In the genomic region with DNA sequence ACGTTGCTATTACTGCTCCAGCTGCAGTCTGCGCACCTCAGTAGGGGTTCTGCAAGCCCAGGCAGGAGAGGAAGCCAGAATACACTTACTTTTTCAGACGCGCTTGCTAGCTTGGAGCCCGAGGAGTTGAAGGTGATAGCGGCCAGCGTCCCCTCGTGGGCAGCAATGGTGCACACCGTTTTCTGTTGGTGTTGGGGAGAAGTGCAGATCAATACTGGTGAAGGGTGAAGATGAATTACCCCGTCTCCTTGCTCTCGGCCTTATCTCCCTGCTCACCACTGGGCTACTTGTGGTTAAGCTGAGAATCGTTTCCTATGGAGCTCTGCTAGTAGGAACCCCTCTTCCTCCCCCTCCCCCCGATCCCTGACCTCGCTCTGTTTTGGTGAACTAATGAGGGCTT, we compare ENCODE assay signal across 20 mouse cellular contexts. TPM values are rescaled to one million over a fixed set of nuclear protein-coding genes. Genes with fewer than 3 reads are reported as not detected.
DNase-seq lines count a peak whose midpoint lies in the region; ATAC-seq and TF ChIP-seq lines count a peak whose summit lies in the region.
"Had no signal": no experiment of that assay in that cellular context is flagged by ENCODE, and none has a peak within 500 bp of the region (broad histone marks: within the 10 kb centered on the region; RNA-seq: fewer than 3 reads in every experiment).

No protein-coding gene starts in this region.

- H3K4me1 ChIP-seq in hindbrain, postnatal 0 days (ENCODE audit: insufficient read depth, low read length): no peaks in the 10 kb centered on the region
- H3K4me1 ChIP-seq in hindbrain, embryonic 14.5 days (replicated peaks; ENCODE audit: control insufficient read depth, insufficient read depth, low read length): no peaks in the 10 kb centered on the region
- H3K4me1 ChIP-seq in MEL (ENCODE audit: control insufficient read depth in 1 of 2, insufficient read depth in 2 of 2, low read length in 2 of 2): peaks cover 27 to 32% of the 10 kb centered on the region in 2 experiments
- peaks cover 40% of the 10 kb centered on the region for H3K4me1 ChIP-seq in liver, embryonic 11.5 days (replicated peaks; ENCODE audit: control insufficient read depth, insufficient read depth, low read length)
- peaks cover 22% of the 10 kb centered on the region for H3K4me1 ChIP-seq in heart, embryonic 10.5 days
- H3K4me1 ChIP-seq: neural tube, embryonic 13.5 days had no signal

- peak; percentile 29; the same call in 1 of the 2 replicates for TF ChIP-seq CTCF in hindbrain, postnatal 0 days (IDR thresholded peaks at IDR 0.05; ENCODE audit: low read depth)
- peak; percentile 76 to 80 (median 80) for TF ChIP-seq CTCF in MEL (IDR thresholded peaks at IDR 0.05 in 2 of 3, conservative IDR thresholded peaks at IDR 0.05 in 1 of 3; ENCODE audit: control insufficient read depth in 1 of 3, insufficient read depth in 1 of 3, low read depth in 2 of 3, low read length in 3 of 3, poor library complexity in 1 of 3, severe bottlenecking in 1 of 3)

- peak; percentile 74 for TF ChIP-seq RAD21 in MEL (IDR thresholded peaks at IDR 0.05; ENCODE audit: low read depth, low read length)

- H3K27me3 ChIP-seq in hindbrain, postnatal 0 days (ENCODE audit: insufficient read depth, low read length): no peaks in the 10 kb centered on the region
- no peaks in the 10 kb centered on the region for H3K27me3 ChIP-seq in hindbrain, embryonic 14.5 days (ENCODE audit: control insufficient read depth, insufficient read depth, low read length)
- H3K27me3 ChIP-seq in MEL (ENCODE audit: control insufficient read depth in 1 of 2, insufficient read depth in 2 of 2, low read length in 2 of 2): no peaks in the 10 kb centered on the region
- no peaks in the 10 kb centered on the region for H3K27me3 ChIP-seq in liver, embryonic 11.5 days (replicated peaks; ENCODE audit: control insufficient read depth, insufficient read depth, low read length)
- H3K27me3 ChIP-seq in heart, embryonic 10.5 days (ENCODE audit: insufficient read depth, poor library complexity, severe bottlenecking): no peaks in the 10 kb centered on the region
- H3K27me3 ChIP-seq: hindbrain, embryonic 13.5 days; intestine, embryonic 15.5 days; midbrain, embryonic 13.5 days; neural tube, embryonic 13.5 days had no signal

- no peak overlapping the region for H3K9ac ChIP-seq in hindbrain, postnatal 0 days (replicated peaks; ENCODE audit: low read length)
- no peak overlapping the region for H3K9ac ChIP-seq in hindbrain, embryonic 14.5 days
- H3K9ac ChIP-seq in MEL (ENCODE audit: control insufficient read depth, low read depth, low read length, poor library complexity, severe bottlenecking): peak overlapping the region; percentile 3; the same call in 1 of the 2 replicates
- H3K9ac ChIP-seq in liver, embryonic 11.5 days (ENCODE audit: low read depth, low read length): peak overlapping the region; percentile 8; the same call in 1 of the 2 replicates
- H3K9ac ChIP-seq: forebrain, postnatal 0 days; hindbrain, embryonic 13.5 days; intestine, embryonic 15.5 days; midbrain, embryonic 13.5 days; neural tube, embryonic 13.5 days had no signal

- no peak overlapping the region for H3K27ac ChIP-seq in hindbrain, postnatal 0 days
- no peak overlapping the region for H3K27ac ChIP-seq in hindbrain, embryonic 14.5 days
- no peak overlapping the region for H3K27ac ChIP-seq in MEL (ENCODE audit: control insufficient read depth, low read depth, low read length)
- H3K27ac ChIP-seq in liver, embryonic 11.5 days (ENCODE audit: low read depth, low read length): peak overlapping the region; percentile 38; the same call in 1 of the 2 replicates
- no peak overlapping the region for H3K27ac ChIP-seq in heart, embryonic 10.5 days
- H3K27ac ChIP-seq: hindbrain, embryonic 13.5 days; intestine, embryonic 15.5 days; kidney, postnatal 0 days; macrophage; midbrain, embryonic 13.5 days; neural tube, embryonic 13.5 days had no signal

- peak; percentile 59 to 60 for TF ChIP-seq EP300 in MEL (IDR thresholded peaks at IDR 0.05; ENCODE audit: low read depth in 1 of 2, low read length in 2 of 2)

- no peak overlapping the region for H3K4me2 ChIP-seq in hindbrain, postnatal 0 days (ENCODE audit: low read depth, low read length)
- H3K4me2 ChIP-seq in hindbrain, embryonic 14.5 days (replicated peaks): no peak overlapping the region
- peak overlapping the region; percentile 35 for H3K4me2 ChIP-seq in liver, embryonic 11.5 days
- H3K4me2 ChIP-seq: hindbrain, embryonic 13.5 days; intestine, embryonic 15.5 days; midbrain, embryonic 13.5 days; neural tube, embryonic 13.5 days had no signal

- 83% methylated on average over 14 of the region's 14 CpGs for WGBS in hindbrain, postnatal 0 days
- 76% methylated on average over 14 of the region's 14 CpGs for WGBS in hindbrain, embryonic 14.5 days
- 28% methylated on average over 14 of the region's 14 CpGs for WGBS in liver, embryonic 11.5 days
- WGBS in heart, embryonic 10.5 days: 54% methylated on average over 14 of the region's 14 CpGs

- TF ChIP-seq POLR2A in MEL (IDR thresholded peaks at IDR 0.05; ENCODE audit: control insufficient read depth in 1 of 2, insufficient read depth in 1 of 2, low read depth in 1 of 2, low read length in 2 of 2, poor library complexity in 1 of 2): no peak

- H3K9me3 ChIP-seq in hindbrain, postnatal 0 days (ENCODE audit: low read length): no peaks in the 10 kb centered on the region
- no peaks in the 10 kb centered on the region for H3K9me3 ChIP-seq in hindbrain, embryonic 14.5 days (ENCODE audit: control insufficient read depth, low read length)
- H3K9me3 ChIP-seq in MEL (replicated peaks; ENCODE audit: insufficient read depth, low read length): no peaks in the 10 kb centered on the region
- H3K9me3 ChIP-seq in liver, embryonic 11.5 days (ENCODE audit: control insufficient read depth, low read length): no peaks in the 10 kb centered on the region
- H3K9me3 ChIP-seq in heart, embryonic 10.5 days: no peaks in the 10 kb centered on the region
- H3K9me3 ChIP-seq: hindbrain, embryonic 13.5 days; intestine, embryonic 15.5 days; midbrain, embryonic 13.5 days; neural tube, embryonic 13.5 days had no signal

- no peak overlapping the region for H3K4me3 ChIP-seq in hindbrain, postnatal 0 days (ENCODE audit: low read length)
- H3K4me3 ChIP-seq in hindbrain, embryonic 14.5 days (replicated peaks; ENCODE audit: low read length): no peak overlapping the region
- no peak overlapping the region for H3K4me3 ChIP-seq in MEL (ENCODE audit: control insufficient read depth in 1 of 2, insufficient read depth in 1 of 2, low read depth in 2 of 2, low read length in 2 of 2)
- no peak overlapping the region for H3K4me3 ChIP-seq in liver, embryonic 11.5 days (ENCODE audit: low read depth, low read length)
- H3K4me3 ChIP-seq in heart, embryonic 10.5 days: no peak overlapping the region
- H3K4me3 ChIP-seq: hindbrain, embryonic 13.5 days; intestine, embryonic 15.5 days; midbrain, embryonic 13.5 days; neural tube, embryonic 13.5 days had no signal

- H3K79me2 ChIP-seq in MEL (ENCODE audit: control insufficient read depth, insufficient read depth, low read length, poor library complexity): no peaks in the 10 kb centered on the region

- no peak for ATAC-seq in hindbrain, postnatal 0 days
- ATAC-seq in hindbrain, embryonic 14.5 days (ENCODE audit: low FRiP score): no peak
- ATAC-seq in liver, embryonic 11.5 days (replicated peaks; ENCODE audit: low FRiP score): no peak; the same call in 1 of the 2 replicates
- ATAC-seq in megakaryocyte progenitor cell, adult 5-6 weeks (replicated peaks; ENCODE audit: poor library complexity): peak; percentile 39
- ATAC-seq: activated CD4-positive, CD25-positive, alpha-beta regulatory T cell, adult 4 months; forebrain, postnatal 0 days; intestine, embryonic 15.5 days had no signal

- DNase-seq in hindbrain, postnatal 0 days (ENCODE audit: low spot score): no peak
- DNase-seq in hindbrain, embryonic 14.5 days (ENCODE audit: low spot score): no peak
- DNase-seq in MEL (ENCODE audit: low read depth, low spot score): peak; percentile 76
- DNase-seq in liver, embryonic 11.5 days (ENCODE audit: low spot score): peak; percentile 55
- DNase-seq in adrenal gland, postnatal 4 days (ENCODE audit: low spot score in 2 of 2): no peak
- no peak for DNase-seq in urinary bladder, postnatal 25 days (ENCODE audit: low spot score)
- no peak for DNase-seq in heart, embryonic 10.5 days (ENCODE audit: low spot score)
- DNase-seq: adrenal gland, postnatal 14 days; B cell, adult 2 months; cerebellum, adult 9-10 months; forebrain, postnatal 0 days; right cerebral cortex, adult 18-20 months had no signal

- no peaks in the 10 kb centered on the region for H3K36me3 ChIP-seq in hindbrain, postnatal 0 days (ENCODE audit: insufficient read depth, low read length)
- H3K36me3 ChIP-seq in hindbrain, embryonic 14.5 days (replicated peaks; ENCODE audit: control insufficient read depth, insufficient read depth): no peaks in the 10 kb centered on the region
- peaks cover 0 to 24% of the 10 kb centered on the region in 2 experiments; a peak in 2 of 4 replicates for H3K36me3 ChIP-seq in MEL (ENCODE audit: control insufficient read depth in 1 of 2, insufficient read depth in 2 of 2, low read length in 2 of 2)
- peaks cover 5% of the 10 kb centered on the region; the same call in 1 of the 2 replicates for H3K36me3 ChIP-seq in liver, embryonic 11.5 days (ENCODE audit: control insufficient read depth, insufficient read depth, low read length)
- peaks cover 37% of the 10 kb centered on the region for H3K36me3 ChIP-seq in heart, embryonic 10.5 days
- H3K36me3 ChIP-seq: hindbrain, embryonic 13.5 days; intestine, embryonic 15.5 days; midbrain, embryonic 13.5 days had no signal

TF ChIP-seq in MEL, 35 proteins besides CTCF, POLR2A, EP300 and RAD21 (continues in another document):
- TF ChIP-seq NELFE (IDR thresholded peaks at IDR 0.05; ENCODE audit: low read depth, low read length): no peak
- TF ChIP-seq TBP (IDR thresholded peaks at IDR 0.05; ENCODE audit: low read depth, low read length): no peak
- peak; percentile 90 for TF ChIP-seq SMC3 (IDR thresholded peaks at IDR 0.05; ENCODE audit: low read depth, low read length)
- no peak for TF ChIP-seq POLR2AphosphoS5 (IDR thresholded peaks at IDR 0.05; ENCODE audit: borderline replicate concordance, low read depth, low read length)
- peak; percentile 80 for TF ChIP-seq ZC3H11A (IDR thresholded peaks at IDR 0.05; ENCODE audit: low read depth, low read length)

RNA-seq across cellular contexts. Expression of a gene that starts 27.8 kb away (rescaled TPM):
- 14.6 and 23.3 TPM in 2 replicates for total RNA-seq in hindbrain, postnatal 0 days (2014; rRNA removed)
- 21.0 and 23.5 TPM in 2 replicates for polyA plus RNA-seq in hindbrain, postnatal 0 days (2015; fragmentation: Nextera tagmentation; extraction: Ambion mirVana)
- 10.4 and 13.2 TPM in 2 replicates for polyA plus RNA-seq in hindbrain, embryonic 14.5 days (2014; fragmentation: Nextera tagmentation; extraction: Ambion mirVana)
- total RNA-seq in MEL (2012; rRNA removed): 2.5 and 2.6 TPM in 2 replicates
- 1 to 10 TPM in 1 of 2 experiments, not detected in 1; 8.2 TPM for polyA plus RNA-seq in MEL (2012; ENCODE audit: insufficient read depth in 1 of 2, insufficient read length in 2 of 2, low read depth in 1 of 2, low replicate concordance in 2 of 2, missing spikeins in 1 of 2)
- 18.9 and 21.8 TPM in 2 replicates for polyA plus RNA-seq in liver, embryonic 11.5 days (2014; fragmentation: Nextera tagmentation; extraction: Ambion mirVana)
- 7.4 and 8.8 TPM in 2 replicates for total RNA-seq in megakaryocyte progenitor cell, adult 5-6 weeks (2015)
- 6.4 and 6.9 TPM in 2 replicates for total RNA-seq in megakaryocyte progenitor cell, adult 5-6 weeks (2017)
- 10 to 100 TPM; 51.9 to 53.1 TPM for total RNA-seq in adrenal gland, postnatal 4 days (2021)
- polyA plus RNA-seq in heart, embryonic 10.5 days (2016; fragmentation: Nextera tagmentation; extraction: Ambion mirVana): 29.8 and 38.8 TPM in 2 replicates

Comparison
In these comparisons a context has a peak if more than half of its experiments do, and no peak if none do; other contexts are left out.
1. DNase-seq: peak in MEL (single experiment) and liver, embryonic 11.5 days (single experiment); none in hindbrain, postnatal 0 days (single experiment), hindbrain, embryonic 14.5 days (single experiment), adrenal gland, postnatal 4 days (0 of 2), urinary bladder, postnatal 25 days (single experiment) and heart, embryonic 10.5 days (single experiment).
2. H3K9ac ChIP-seq: peak in MEL (single experiment) and liver, embryonic 11.5 days (single experiment); none in hindbrain, postnatal 0 days (single experiment) and hindbrain, embryonic 14.5 days (single experiment).